Mouse (Mus musculus) spleen, adult 2 months (tissue): Measurements from ENCODE around the gene Krtap1-4. TPM values are rescaled to one million over a fixed set of nuclear protein-coding genes. Genes with fewer than 3 reads are reported as not detected.

Source experiments
- DNase-seq, 2 experiments: peaks; one replicate each; pipeline versions ENCODE4 v3.0.0 to v3.0.0-alpha.2; 2012 to 2021; ENCODE audit warnings: low spot score in 2 of 2, low read depth in 1 of 2
- H3K27ac ChIP-seq: fragments of 200-500 bp; 2 replicates; pipeline ENCODE4 v1.5.1; 2012; ENCODE audit warnings: low read length, inconsistent platforms; ENCODE audit not compliant: insufficient read depth
- H3K27me3 ChIP-seq: fragments of 200-500 bp; 2 replicates; pipeline ENCODE4 v1.6.1; 2012; ENCODE audit warnings: mild to moderate bottlenecking, moderate library complexity, low read length, inconsistent platforms; ENCODE audit not compliant: control insufficient read depth, insufficient read depth
- H3K36me3 ChIP-seq: fragments of 200-500 bp; 2 replicates; pipeline ENCODE4 v1.6.1; 2012; ENCODE audit warnings: mild to moderate bottlenecking, low read length, inconsistent platforms; ENCODE audit not compliant: control insufficient read depth, insufficient read depth
- H3K4me1 ChIP-seq: fragments of 200-500 bp; 2 replicates; pipeline ENCODE4 v1.6.1; 2011; ENCODE audit warnings: inconsistent platforms; ENCODE audit not compliant: control insufficient read depth, insufficient read depth, insufficient read length
- H3K4me3 ChIP-seq: fragments of 200-500 bp; 2 replicates; pipeline ENCODE4 v1.5.1; 2011; ENCODE audit warnings: mild to moderate bottlenecking, inconsistent platforms; ENCODE audit not compliant: insufficient read depth, insufficient read length; ENCODE audit errors: extremely low read depth
- CTCF ChIP-seq: fragments of 200-500 bp; IDR thresholded peaks from 2 replicates; pipeline ENCODE4 v1.5.1; 2011; ENCODE audit warnings: mild to moderate bottlenecking, inconsistent platforms; ENCODE audit not compliant: insufficient read depth, insufficient read length, insufficient replicate concordance; ENCODE audit errors: extremely low read depth
- POLR2A ChIP-seq: fragments of 200-500 bp; IDR thresholded peaks from 2 replicates; pipeline ENCODE4 v1.6.1; 2011; ENCODE audit warnings: low read depth, low read length, inconsistent platforms
- WGBS: fragments of 180-500 bp; shearing (Covaris S2); methylation state at CpG from one replicate; pipeline ENCODE4 v1.1.7; 2018; 5-methylcytosine and 5-hydroxymethylcytosine counted together
- polyA plus RNA-seq: library from polyadenylated mRNA; depleted of rRNA; stranded (reverse); fragments of >200 nt; gene quantifications from 2 replicates; pipeline ENCODE4 v1.2.3, GENCODE M21; 2012

Krtap1-4 gene
- polyA plus RNA-seq, 1 experiment, result not detected

DNA sequence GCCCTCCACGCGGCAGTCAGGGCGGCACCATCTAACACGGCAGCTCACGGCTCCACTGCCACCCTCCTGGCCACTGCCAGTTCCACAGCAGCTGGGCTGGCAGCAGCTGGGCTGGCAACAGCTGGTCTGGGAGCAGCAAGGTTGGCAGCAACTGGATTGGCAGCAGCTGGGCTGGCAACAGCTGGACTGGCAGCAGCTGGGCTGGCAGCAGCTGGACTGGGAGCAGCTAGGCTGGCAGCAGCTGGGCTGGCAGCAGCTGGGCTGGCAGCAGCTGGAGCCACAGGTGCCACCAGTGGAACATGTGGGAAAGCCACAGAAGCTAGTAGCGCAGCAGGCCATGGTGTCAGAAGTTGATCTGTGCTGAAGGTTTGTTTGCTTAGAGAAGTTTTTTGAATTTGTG is 7.5 kb upstream of the Krtap1-4 start, which contains the start of gene Krtap1-3:
TSS of gene Krtap1-3 (minus strand) at position 359 of the 400 bp plus-strand sequence.
- no peaks in the 10 kb centered on the region for H3K27me3 ChIP-seq
- no peaks in the 10 kb centered on the region for H3K36me3 ChIP-seq
- WGBS, result 75% methylated on average over 6 of the region's 6 CpGs
- H3K4me1 ChIP-seq, result no peaks in the 10 kb centered on the region
- TF ChIP-seq POLR2A, result no peak
- TF ChIP-seq CTCF, result no peak
- DNase-seq, result no peak
- no peak within 1 kb of the TSS for H3K4me3 ChIP-seq
- H3K27ac ChIP-seq, result no peak within 1 kb of the TSS

DNA sequence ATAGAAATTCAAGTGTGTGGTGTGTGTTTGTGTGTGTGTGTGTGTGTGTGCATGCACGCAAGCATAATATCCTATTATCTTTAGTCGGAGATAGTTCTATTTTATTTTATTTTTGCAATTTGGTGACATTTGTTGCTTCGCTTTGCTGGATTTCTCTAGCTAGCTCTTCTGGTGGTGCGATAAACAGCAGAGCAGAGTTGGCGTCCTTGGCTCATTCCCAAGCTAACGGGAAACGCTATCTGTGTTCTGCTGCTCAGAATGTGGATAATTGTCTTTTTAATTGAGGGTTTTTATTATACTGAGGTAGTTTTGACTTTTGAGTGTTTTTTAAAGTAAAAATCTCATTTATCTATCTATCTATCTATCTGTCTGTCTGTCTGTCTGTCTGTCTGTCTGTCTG is 1.6 kb upstream of the Krtap1-4 start:
- 86% methylated on average over 7 of the region's 7 CpGs for WGBS
- Histone ChIP-seq H3K36me3 (no peaks in the 10 kb centered on the region), H3K27me3 (no peaks in the 10 kb centered on the region), H3K4me1 (no peaks in the 10 kb centered on the region), H3K4me3 (no peak overlapping the region), H3K27ac (no peak overlapping the region)
- no peak for TF ChIP-seq CTCF
- no peak for TF ChIP-seq POLR2A
- no peak for DNase-seq

DNA sequence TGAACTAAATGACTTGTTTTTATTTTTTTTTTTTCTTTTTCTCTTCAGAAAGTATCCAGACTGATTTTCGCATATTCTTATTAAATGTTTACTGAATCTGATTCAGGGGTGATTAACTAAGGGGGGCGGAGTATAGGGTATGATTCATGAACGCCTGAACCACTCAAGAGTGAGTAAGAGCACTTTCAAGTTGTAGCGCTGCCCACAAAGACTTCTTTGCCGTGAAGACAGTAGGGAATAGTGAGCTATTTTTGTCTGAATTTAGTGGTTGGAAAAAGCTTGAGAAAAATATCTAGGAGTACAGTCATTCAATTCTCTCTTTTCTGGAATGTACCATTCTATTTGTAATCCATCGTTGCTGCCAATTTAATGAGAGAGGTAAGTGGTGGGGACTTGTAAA is 1.9 kb downstream of the Krtap1-4 start:
- Histone ChIP-seq H3K4me3 (no peak overlapping the region), H3K27me3 (no peaks in the 10 kb centered on the region), H3K4me1 (no peaks in the 10 kb centered on the region), H3K36me3 (no peaks in the 10 kb centered on the region), H3K27ac (no peak overlapping the region)
- WGBS, result 81% methylated on average over 6 of the region's 6 CpGs
- TF ChIP-seq POLR2A (no peak), CTCF (no peak)
- no peak for DNase-seq

DNA sequence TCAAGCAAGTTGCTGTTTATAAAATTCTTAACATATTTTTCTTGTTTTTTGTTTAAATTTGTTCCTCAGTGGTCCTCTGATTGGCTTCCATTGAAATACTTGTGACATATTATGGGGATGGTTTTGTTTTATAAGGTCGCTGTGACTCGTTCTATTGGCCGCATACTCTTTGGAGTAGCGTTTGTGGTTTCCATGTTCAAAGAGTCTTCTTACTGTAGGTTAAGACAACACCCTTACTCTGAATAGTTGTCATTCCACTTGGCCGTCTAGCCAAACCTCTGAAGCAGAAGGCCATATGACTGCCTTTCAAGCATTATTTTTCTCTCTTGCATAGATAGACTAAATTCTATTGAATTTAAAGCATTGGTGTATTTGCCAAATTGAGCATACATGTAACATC is 2.4 kb downstream of the Krtap1-4 start:
- Histone ChIP-seq H3K4me3 (no peak overlapping the region), H3K4me1 (no peaks in the 10 kb centered on the region), H3K36me3 (no peaks in the 10 kb centered on the region), H3K27me3 (no peaks in the 10 kb centered on the region), H3K27ac (no peak overlapping the region)
- DNase-seq, result no peak
- no peak for TF ChIP-seq CTCF
- no peak for TF ChIP-seq POLR2A
- 90% methylated on average over 5 of the region's 5 CpGs for WGBS

DNA sequence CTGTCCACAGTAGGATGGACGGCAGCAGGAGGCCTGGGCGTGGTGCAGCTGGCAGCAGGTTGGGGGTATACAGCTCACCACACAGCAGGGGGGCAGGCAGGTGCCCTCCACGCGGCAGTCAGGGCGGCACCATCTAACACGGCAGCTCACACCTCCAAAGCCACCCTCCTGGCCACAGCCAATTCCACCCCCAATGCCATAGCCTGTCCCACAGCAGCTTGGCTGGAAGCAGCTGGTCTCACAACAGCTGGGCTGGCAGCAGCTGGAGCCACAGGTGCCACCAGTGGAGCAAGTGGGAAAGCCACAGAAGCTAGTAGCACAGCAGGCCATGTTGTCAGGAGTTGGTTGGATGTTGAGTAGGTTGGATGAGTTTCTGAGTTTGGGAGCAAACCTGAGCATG is 2.8 kb downstream of the Krtap1-4 start, which contains the start of gene Krtap1-5:
TSS of gene Krtap1-5 (minus strand) at position 381 of the 400 bp plus-strand sequence.
- WGBS, result 80% methylated on average over 6 of the region's 6 CpGs
- DNase-seq, result no peak
- TF ChIP-seq CTCF (no peak), POLR2A (no peak)

DNA sequence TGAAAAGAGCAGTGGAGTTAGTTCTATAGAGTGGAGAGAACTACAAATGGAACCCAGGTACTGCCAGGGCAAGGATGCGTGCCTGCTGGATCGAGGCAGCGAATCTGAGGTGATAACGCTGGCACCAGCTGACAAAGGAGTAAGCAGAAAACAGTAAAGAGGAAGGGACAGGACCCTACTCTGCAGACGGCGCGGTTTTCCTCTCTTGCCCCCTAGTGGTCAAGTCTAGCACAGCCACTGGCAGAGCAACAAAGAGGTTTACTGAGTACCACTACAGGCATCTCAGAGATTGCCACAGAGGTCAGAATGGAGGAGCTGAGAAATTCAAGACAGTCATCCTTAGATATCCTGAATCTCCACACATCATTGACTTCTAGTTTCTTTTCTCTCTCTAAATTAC is 9.3 kb downstream of the Krtap1-4 start:
- no peaks in the 10 kb centered on the region; the same call in 1 of the 2 replicates for H3K4me1 ChIP-seq
- 2% methylated on average over 7 of the region's 7 CpGs for WGBS
- no peaks in the 10 kb centered on the region for H3K27me3 ChIP-seq
- H3K36me3 ChIP-seq, result no peaks in the 10 kb centered on the region
- no peak overlapping the region for H3K4me3 ChIP-seq
- no peak overlapping the region for H3K27ac ChIP-seq
- peak in 1 of 2 experiments; percentile 27 for DNase-seq
- peak; percentile 53; the same call in 1 of the 2 replicates for TF ChIP-seq CTCF
- no peak for TF ChIP-seq POLR2A

More for the DNA sequence above, 2.8 kb downstream of the Krtap1-4 start, which contains the start of gene Krtap1-5:
- H3K4me3 ChIP-seq, result no peak within 1 kb of the TSS
- H3K36me3 ChIP-seq, result no peaks in the 10 kb centered on the region
- no peak within 1 kb of the TSS for H3K27ac ChIP-seq
- no peaks in the 10 kb centered on the region for H3K4me1 ChIP-seq
- no peaks in the 10 kb centered on the region for H3K27me3 ChIP-seq

GRCm38 (mm10) chr11:99573164-99573563 is 10.3 kb downstream of the Krtap1-4 start:
- no peak for TF ChIP-seq POLR2A
- no peak for TF ChIP-seq CTCF
- no peaks in the 10 kb centered on the region for H3K36me3 ChIP-seq
- H3K27me3 ChIP-seq, result no peaks in the 10 kb centered on the region
- DNase-seq, result no peak
- 73% methylated on average over 4 of the region's 4 CpGs for WGBS
- no peak overlapping the region for H3K27ac ChIP-seq
- no peak overlapping the region for H3K4me3 ChIP-seq
- H3K4me1 ChIP-seq, result no peaks in the 10 kb centered on the region; the same call in 1 of the 2 replicates

- H3K4me1 ChIP-seq, result no peaks in the 10 kb centered on the region
- DNase-seq, result no peak
- no peaks in the 10 kb centered on the region for H3K27me3 ChIP-seq
- no peak within 1 kb of the TSS for H3K27ac ChIP-seq
- no peak within 1 kb of the TSS for H3K4me3 ChIP-seq
- 90% methylated on average over 7 of the region's 7 CpGs for WGBS
- TF ChIP-seq CTCF, result no peak
- TF ChIP-seq POLR2A, result no peak
- H3K36me3 ChIP-seq, result no peaks in the 10 kb centered on the region
These were observed 16.9 kb downstream of the Krtap1-4 start, which contains the start of gene Krtap3-1 for GRCm38 (mm10) chr11:99566530-99566929. TSS of gene Krtap3-1 (minus strand) at chr11:99566630.
